Mouse (Mus musculus): Measurements from ENCODE around the gene Xab2. TPM values are rescaled to one million over a fixed set of nuclear protein-coding genes. Genes with fewer than 3 reads are reported as not detected.
A peak's percentile ranks its signal among the peaks of the same experiment; 100 is the strongest.

The Xab2 gene
- total and polyA plus RNA-seq, 3 experiments: 49.9 to 60.7 (median 57.1) TPM

DNA sequence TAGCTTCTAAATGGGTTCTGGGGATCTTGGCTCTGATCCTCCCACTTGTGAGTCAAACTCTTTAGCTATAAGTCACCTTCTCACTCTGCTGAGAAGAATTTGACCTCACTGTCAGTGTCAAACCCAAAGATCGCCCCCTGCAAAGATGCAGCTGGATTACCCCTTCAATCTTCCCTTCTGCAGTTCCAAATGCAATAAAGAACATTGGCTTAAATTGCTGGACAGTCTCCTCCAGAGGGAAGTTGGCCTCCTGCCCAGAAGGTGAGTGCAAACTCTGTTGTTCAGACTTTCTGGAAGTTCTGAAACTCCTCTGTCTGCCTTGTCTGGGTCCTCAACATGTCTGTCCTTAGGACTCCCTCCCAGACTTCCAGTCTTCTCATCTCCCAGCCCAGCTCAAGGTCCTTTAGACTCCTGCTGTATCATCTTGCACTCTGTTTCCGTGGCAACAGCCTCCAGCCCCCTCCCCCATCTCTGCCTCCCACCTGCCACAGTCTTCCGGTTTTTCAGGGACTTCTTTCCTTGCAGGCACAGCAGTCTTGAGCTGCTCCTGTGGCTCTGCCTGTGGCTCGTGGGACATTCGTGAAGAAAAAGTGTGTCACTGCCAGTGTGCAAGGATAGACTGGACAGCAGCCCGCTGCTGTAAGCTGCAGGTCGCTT lies 35.7 kb upstream of the Xab2 start (continued):
- no peak for TF ChIP-seq JUND (conservative IDR thresholded peaks at IDR 0.05; ENCODE audit: low read depth, low read length)

DNA sequence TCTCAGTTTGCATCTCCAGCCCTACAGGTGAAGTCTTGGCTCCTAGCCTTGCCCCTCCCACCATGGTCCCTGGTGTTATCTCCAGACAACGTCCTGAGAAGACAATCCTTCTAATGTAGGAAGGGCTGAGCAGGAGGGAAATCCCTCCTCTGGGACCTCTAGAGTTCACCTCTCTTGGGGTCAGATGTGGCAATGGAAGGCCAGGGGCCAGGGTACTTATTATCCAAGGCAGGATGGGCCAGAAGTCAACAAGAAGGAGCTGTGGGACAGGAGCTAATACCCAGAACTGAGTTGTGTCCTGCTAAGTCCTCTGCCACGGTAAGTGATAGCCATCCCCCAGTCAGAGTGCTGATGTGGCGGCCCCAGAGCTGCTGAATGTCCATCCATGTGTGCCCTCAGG lies 34.4 kb upstream of the Xab2 start, which contains the start of gene Retn:
Gene Retn, plus strand, starts transcription at position 245 of the 400 bp plus-strand sequence.
- in situ Hi-C loops (cut with MboI; ENCODE audit: low pct_ligation_motif_present, low pct_unique_long_range_greater_than_20kb, low sequenced_read_pairs): no loop called here
- TF ChIP-seq MAFK (IDR thresholded peaks at IDR 0.05; ENCODE audit: insufficient replicate concordance, low read length) (no peak), RCOR1 (conservative IDR thresholded peaks at IDR 0.05; ENCODE audit: low read depth, low read length) (no peak), MAX (IDR thresholded peaks at IDR 0.05; ENCODE audit: low read length) (no peak), UBTF (IDR thresholded peaks at IDR 0.05; ENCODE audit: low read depth, low read length) (no peak), JUN (IDR thresholded peaks at IDR 0.05; ENCODE audit: insufficient read depth, low read depth, low read length) (no peak), JUND (conservative IDR thresholded peaks at IDR 0.05; ENCODE audit: low read depth, low read length) (no peak), CHD1 (IDR thresholded peaks at IDR 0.05; ENCODE audit: low read depth, low read length) (no peak)
- dilution Hi-C loops (cut with MboI; ENCODE audit: extremely low pct_ligation_motif_present, extremely low pct_unique_long_range_greater_than_20kb, low sequenced_read_pairs): no loop called here

DNA sequence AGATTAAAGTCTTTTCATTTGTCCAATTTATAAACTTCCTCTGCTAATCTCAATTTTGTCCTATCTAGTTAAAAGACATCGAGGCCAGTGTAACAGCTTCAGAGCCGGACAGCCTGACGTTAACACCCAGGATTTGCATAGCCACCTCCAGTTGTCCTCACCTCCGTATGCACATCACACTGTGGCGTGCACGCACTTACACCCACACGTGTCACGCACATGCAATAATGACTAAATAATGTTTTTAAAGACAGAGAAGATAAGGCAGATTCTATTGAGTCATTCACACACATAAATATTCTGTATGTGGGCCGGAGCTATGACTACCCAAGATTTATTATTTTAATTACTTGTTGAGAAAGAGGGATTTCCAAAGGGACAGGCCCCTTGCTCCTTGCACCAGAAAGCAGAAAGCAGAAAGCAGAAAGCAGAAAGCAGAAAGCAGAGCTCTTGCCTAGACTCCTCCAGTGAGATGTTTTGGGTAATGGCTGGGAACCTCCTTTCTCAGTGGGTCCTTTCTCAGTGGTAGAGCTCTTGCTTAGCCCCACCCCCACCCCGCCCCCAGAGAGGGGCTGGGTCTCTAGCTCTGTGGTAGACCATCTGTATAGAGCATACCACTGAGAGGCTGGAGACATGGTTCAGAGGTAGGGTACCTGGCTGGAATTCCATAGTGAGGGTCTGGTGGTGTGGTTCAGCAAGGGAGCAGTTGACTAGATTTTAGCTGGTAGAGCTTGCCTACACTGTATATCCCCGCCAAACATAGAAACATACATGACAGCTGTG lies 33.8 kb upstream of the Xab2 start:
- TF ChIP-seq MEF2A (IDR thresholded peaks at IDR 0.05; ENCODE audit: borderline replicate concordance, low read depth, low read length) (no peak), ZMIZ1 (IDR thresholded peaks at IDR 0.05; ENCODE audit: low read depth, low read length) (no peak), BHLHE40 (IDR thresholded peaks at IDR 0.05; ENCODE audit: low read depth, low read length) (peak; percentile 92)
- H3K4me3 ChIP-seq (replicated peaks in 1 of 3; ENCODE audit: low read depth in 2 of 3, low read length in 2 of 3, poor library complexity in 1 of 3): no peak overlapping the region
- no peaks in the 10 kb centered on the region for H3K36me3 ChIP-seq (replicated peaks in 1 of 2; ENCODE audit: control insufficient read depth in 1 of 2, insufficient read depth in 1 of 2, low read length in 1 of 2)
- no peaks in the 10 kb centered on the region for H3K9me3 ChIP-seq (replicated peaks; ENCODE audit: low read length)
- H3K79me2 ChIP-seq (replicated peaks; ENCODE audit: control insufficient read depth, extremely low read depth, insufficient read depth, poor library complexity, severe bottlenecking): no peaks in the 10 kb centered on the region
- no peak overlapping the region for H3K27ac ChIP-seq (ENCODE audit: insufficient read depth, low read depth)
- dilution Hi-C loops (cut with MboI; ENCODE audit: extremely low pct_ligation_motif_present, extremely low pct_unique_long_range_greater_than_20kb, low sequenced_read_pairs) (no loop called here), in situ Hi-C loops (cut with MboI; ENCODE audit: low pct_ligation_motif_present, low pct_unique_long_range_greater_than_20kb, low sequenced_read_pairs) (no loop called here)
- peaks cover 5 to 21% of the 10 kb centered on the region in 2 experiments for H3K4me1 ChIP-seq (ENCODE audit: control insufficient read depth in 1 of 2, insufficient read depth in 2 of 2)
- no peaks in the 10 kb centered on the region for H3K27me3 ChIP-seq (replicated peaks)
- no peak for DNase-seq (ENCODE audit: extremely low read depth)
- peak overlapping the region; percentile 42; the same call in 1 of the 2 replicates for H3K4me2 ChIP-seq (ENCODE audit: insufficient read depth, low read depth, poor library complexity, severe bottlenecking)
- no peak overlapping the region for H3K9ac ChIP-seq (ENCODE audit: insufficient read depth, low read depth)

More for the DNA sequence above, 34.4 kb upstream of the Xab2 start, which contains the start of gene Retn:
- H3K4me3 ChIP-seq (replicated peaks in 1 of 3; ENCODE audit: low read depth in 2 of 3, low read length in 2 of 3, poor library complexity in 1 of 3): no peak within 1 kb of the TSS
- no peaks in the 10 kb centered on the region for H3K27me3 ChIP-seq (replicated peaks)
- H3K36me3 ChIP-seq (replicated peaks in 1 of 2; ENCODE audit: control insufficient read depth in 1 of 2, insufficient read depth in 1 of 2, low read length in 1 of 2): no peaks in the 10 kb centered on the region
- H3K4me2 ChIP-seq (ENCODE audit: insufficient read depth, low read depth, poor library complexity, severe bottlenecking): peak within 1 kb of the TSS; percentile 42; the same call in 1 of the 2 replicates
- H3K27ac ChIP-seq (ENCODE audit: insufficient read depth, low read depth): no peak within 1 kb of the TSS
- no peaks in the 10 kb centered on the region for H3K9me3 ChIP-seq (replicated peaks; ENCODE audit: low read length)
- H3K9ac ChIP-seq (ENCODE audit: insufficient read depth, low read depth): no peak within 1 kb of the TSS
- H3K4me1 ChIP-seq (ENCODE audit: control insufficient read depth in 1 of 2, insufficient read depth in 2 of 2): peaks cover 5 to 26% of the 10 kb centered on the region in 2 experiments
- H3K79me2 ChIP-seq (replicated peaks; ENCODE audit: control insufficient read depth, extremely low read depth, insufficient read depth, poor library complexity, severe bottlenecking): no peaks in the 10 kb centered on the region
- no peak for DNase-seq (ENCODE audit: extremely low read depth)
